Mouse (Mus musculus) retina, postnatal 1 day (tissue): ENCODE measurements at regions not wholly inside any gene's neighbourhood (a gene's known extent, or its start where the extent isn't known, plus 50 kb on each side); places are given as distances from the start of the nearest gene placed in this dataset.
A peak's percentile ranks its signal among the peaks of the same experiment; 100 is the strongest.

ENCODE experiments used
- DNase-seq: peaks from one replicate; pipeline ENCODE4 v3.0.0-alpha.2; 2012

GRCm38 (mm10) chr7:129818833-129819232, 227.2 kb downstream of the Wdr11 start:
- DNase-seq, result no peak

- DNase-seq, result no peak
Measured at GRCm38 (mm10) chr7:129819651-129820050, 228.0 kb downstream of the Wdr11 start.

DNA sequence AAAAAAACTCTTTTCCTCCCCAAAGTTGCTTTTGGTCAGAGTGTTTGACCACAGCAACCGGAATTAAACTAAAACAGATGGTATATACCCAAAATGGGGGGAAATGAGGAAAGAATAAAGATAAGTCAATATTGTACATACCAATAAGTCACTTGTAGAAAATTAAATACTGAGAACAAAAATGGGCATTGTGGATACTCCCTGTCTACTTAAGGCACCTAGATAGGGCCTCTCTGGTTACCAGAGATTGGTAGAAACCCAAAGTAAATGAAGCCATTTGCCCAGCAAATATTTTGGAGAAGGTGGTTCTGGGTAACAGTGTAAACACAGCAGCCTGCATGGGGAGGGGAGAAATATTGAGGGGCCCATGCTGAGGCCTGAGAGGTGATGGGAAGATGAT, 237.3 kb downstream of the Wdr11 start:
- no peak for DNase-seq

- DNase-seq, result no peak
Measured at GRCm38 (mm10) chr7:129832830-129833229, 241.2 kb downstream of the Wdr11 start.

DNA sequence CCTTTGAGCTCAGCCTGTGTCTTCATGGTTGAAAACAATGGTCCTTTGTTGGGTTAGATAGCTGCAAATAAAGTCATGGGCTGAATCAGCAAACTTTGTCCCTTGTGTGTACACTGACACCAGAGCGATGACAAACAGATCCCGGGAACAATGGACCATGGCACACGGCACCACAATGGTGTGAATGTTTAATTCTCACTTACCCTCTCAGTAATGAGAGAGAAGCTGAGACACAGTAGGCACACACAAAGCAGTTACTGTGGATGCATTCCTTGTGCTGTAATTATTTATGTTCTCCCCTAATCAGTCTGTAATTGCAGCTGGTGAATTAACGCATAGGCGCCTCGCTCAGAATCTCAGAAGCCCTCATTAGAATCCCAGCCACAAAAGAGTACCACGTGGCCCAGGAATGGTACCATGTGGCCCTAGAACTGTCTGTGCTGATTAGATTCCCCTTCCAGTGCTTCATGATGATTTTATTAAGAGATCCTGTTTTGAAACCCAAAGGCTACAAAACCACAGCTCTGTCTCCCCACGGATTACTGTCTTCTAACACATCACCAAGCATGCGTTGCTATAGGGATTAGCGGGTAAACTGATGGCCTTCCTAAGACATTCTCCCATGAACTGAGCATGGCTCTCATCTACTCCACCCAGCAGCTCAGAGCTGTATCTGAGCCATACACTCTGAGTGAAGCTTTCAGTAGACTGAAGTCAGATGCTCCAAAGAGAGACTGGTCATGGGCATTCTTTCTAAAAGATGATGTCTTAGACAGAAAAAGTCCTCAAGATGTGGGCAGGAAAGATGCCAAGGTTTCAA, 250.8 kb downstream of the Wdr11 start:
- peak; percentile 97 for DNase-seq

DNA sequence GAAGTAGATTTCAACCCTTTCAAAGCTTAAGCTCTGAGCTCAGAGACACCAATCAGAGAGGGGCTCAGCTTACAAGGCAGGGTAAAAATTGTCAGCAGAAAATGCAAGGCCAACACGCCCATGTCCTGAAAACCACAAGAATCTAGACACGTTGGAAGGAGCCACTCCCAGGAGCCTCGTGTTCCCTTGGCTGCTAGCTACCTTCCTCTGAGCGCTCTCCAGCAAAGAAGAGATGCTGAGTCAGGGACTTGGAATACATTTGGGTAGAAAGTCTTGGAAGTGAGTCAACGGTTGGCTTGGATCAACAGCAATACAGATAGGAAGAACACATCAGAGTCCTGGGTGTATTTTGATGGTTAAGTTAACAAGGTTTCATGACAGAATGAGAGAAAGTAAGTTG, 255.5 kb downstream of the Wdr11 start:
- DNase-seq, result no peak

GRCm38 (mm10) chr7:129853596-129853995, 261.9 kb downstream of the Wdr11 start:
- DNase-seq, result peak; percentile 20

DNA sequence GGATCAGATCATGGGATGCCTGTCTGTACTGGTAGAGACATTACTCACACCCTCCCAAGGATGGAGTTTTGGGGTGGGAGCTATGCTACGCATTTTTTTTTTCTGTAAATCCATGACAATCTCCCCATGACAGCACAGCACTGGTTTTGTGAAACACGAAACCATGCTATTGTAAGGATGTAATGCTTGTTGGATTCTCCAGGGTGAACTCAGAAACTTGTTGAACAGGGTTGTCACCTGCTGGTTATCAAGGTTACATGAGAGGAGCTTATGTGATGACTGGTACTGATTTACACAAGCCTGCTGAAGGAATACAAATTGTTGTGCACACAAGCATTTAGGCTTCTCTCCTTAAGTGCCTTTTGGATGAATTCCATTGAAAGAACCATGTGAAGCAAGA, 263.3 kb downstream of the Wdr11 start:
- no peak for DNase-seq

- no peak for DNase-seq
Measured at GRCm38 (mm10) chr7:129862966-129863365, 271.3 kb downstream of the Wdr11 start.

GRCm38 (mm10) chr7:129865536-129865935, 273.9 kb downstream of the Wdr11 start:
- no peak for DNase-seq

- no peak for DNase-seq
Measured at GRCm38 (mm10) chr7:129872208-129872790, 280.6 kb downstream of the Wdr11 start.

- DNase-seq, result no peak
Measured at GRCm38 (mm10) chr7:129876202-129876851, 284.7 kb downstream of the Wdr11 start.

- no peak for DNase-seq
Measured at GRCm38 (mm10) chr7:129876852-129877223, 285.2 kb downstream of the Wdr11 start.

DNA sequence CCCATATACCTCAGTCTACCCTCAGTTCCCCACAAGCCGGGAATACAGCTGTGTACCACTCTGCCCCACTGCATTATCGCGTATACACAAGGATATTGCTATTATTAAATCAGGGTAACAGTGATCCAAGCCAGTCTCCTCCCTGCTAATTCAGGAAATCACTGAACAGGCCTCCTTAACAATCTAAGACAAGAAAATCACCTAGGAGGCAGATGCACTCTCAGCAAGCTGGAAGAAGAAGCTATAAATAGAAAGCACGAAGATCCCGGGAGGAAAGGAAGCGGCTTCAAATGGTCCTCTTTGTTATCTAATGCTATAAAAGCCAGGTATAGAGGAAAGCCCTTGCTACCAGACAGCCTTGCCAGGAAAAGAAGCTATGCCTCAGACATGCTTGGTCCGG, 304.6 kb downstream of the Wdr11 start:
- DNase-seq, result no peak

DNA sequence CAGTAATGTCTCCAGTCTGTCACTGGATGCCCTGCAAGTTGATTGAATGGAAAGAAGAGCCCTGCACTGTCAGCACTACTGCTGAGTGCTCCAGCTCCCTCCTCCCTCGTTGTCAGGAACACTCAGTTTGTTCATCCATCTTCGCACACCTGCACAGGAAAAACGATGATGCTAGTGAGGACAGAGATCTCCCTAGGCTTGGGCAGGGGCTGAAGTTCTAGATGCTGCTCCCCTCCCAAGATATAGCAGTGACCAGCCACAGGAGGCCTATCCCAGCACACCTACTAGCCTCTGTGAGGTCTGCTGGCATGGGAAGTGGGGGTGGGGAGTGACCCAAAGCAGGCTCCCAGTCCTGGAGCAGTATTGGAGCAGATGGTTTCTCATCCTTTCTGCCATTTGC, 305.8 kb downstream of the Wdr11 start:
- no peak for DNase-seq

DNA sequence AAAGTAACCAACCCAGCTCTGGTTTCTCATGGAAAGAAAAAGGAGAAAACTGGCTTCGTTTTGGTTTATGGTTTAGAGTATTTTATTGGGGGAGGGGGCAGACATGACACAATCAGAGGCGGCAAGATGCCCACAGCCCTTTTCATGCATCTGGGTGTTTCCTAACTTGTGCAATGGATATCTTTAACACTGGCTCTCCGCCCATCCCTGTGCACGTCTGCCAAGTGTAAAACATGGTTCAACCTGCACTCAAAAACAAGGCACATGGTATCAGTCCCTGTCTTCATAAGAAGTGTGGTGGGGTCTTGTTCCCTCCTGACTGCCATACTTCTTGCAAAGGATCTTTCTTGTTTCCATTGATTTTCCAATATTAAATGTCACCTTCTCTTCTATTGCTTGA, 310.6 kb downstream of the Wdr11 start:
- no peak for DNase-seq

DNA sequence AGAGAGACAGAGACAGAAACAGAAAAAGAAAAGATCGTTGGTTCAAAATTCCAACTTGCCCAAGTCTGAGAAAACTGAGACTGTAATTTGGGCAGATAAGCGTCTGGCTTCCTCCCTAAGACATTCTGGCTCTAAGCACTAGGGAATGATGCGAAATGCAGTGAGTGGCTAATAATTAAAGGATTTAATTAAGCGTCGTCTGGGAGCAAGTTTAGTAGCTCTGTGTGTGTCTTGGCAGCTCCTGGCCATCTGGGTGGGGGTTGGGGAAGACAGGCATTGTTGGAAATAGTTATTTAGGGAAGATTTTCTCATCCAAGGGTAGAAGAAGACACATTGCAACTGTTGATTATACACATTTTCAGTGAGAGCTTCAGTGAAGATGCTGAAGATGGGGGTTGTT, 311.5 kb downstream of the Wdr11 start:
- no peak for DNase-seq

DNA sequence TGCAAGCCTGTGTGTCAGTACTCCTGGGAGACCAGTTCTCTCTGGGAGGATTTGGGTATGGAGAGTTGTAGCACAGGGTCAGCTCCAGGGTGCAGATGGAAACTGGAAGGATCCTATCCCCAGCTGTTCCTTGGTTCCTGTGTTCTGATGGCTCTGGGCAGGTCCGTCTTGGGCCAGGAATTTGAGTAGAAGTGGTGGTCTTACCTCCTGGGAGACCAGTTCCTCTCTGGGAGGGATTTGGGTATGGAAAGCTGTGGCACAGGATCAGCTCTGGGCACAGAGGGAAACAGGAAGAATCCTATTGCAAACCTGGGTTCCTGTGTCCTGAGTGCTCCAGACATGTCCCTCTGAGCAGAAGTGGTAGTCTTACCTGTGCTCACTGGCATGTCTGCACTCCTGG, 314.5 kb downstream of the Wdr11 start:
- no peak for DNase-seq

DNA sequence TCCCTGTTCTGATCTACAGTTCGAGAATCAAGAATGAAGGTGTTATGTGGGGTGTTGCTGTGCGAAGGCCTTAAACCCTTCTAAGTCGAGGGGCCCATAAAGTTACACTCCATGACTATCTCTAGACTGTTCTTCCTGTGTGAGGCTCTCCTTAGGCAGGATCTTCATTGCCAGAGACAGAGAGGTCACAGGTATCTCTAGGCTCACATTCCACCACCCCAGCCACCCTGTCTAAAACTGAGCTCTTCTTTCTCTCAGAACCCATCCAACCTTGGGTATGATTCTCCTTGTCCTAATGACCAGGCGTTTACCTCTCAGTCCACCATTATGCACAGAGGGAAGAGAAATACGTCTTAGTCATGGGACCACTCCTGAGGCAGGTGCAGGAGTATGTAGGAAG, 317.2 kb downstream of the Wdr11 start:
- DNase-seq, result no peak

DNA sequence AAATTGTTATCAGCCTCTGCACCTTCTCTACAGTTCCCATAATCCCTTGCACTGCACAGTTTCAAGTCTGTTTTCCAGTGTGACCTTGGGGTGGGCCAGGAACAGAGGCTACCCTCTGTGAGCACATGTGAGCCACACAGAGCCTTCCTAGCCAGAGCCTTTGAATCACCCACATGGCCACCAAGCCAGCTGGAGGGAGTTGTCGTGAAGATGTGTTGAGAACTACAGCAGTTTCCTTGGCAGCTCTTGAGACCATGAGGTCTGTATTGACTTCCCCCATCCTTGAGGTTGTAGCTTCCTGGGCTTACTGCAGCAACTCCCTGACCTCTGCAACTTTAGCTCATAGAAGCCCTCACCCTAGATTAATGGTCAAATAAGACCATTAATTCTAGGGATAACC, 318.1 kb downstream of the Wdr11 start:
- DNase-seq, result no peak

GRCm38 (mm10) chr7:129910826-129911225, 319.2 kb downstream of the Wdr11 start:
- no peak for DNase-seq

- DNase-seq, result no peak
Measured at GRCm38 (mm10) chr7:129914871-129915270, 323.2 kb downstream of the Wdr11 start.

DNA sequence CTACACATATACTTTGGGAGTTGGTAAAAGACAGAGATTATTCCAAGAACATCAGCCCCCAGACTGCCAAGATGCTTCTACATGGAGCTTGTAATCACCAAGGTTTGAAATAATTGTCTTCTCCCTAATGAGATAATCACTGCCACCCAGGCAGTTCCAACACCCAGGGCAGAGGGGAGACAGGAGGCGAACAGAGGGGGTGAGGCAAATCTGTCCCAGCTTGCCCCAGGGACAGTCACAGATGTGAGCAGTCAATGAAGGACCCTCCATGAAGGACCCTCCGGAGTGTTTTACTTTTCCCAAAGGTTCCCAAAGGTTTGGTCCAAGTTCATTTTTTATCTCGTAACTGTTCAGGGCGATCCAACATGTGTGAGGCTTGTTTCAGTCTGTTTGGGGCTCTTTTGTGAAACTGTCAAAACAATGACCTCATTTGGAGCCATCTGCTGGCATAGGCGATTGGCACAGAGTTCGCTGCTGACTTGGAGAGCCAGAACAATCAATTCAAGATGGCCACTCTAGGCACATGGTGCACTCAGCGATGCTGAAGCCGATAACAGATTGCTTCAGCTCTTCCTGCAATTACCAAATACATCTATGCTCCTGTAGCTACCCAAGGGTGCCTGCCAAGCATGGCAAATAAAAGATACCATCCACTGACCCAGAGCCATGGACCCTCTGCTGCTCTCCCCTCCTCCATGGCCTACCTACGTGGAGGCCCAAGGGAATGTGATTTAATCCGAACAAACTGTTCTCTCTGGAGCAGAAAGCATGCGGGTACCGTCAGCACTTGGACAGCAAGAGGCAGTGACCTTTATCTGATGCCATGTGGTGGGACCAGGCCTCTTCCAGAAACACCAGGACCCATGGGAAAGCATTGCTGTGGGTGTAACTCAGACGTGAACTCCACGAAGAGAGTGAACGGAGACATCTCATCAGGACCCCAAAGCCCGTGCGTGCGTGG, 326.9 kb downstream of the Wdr11 start:
- DNase-seq, result peak; percentile 94
